Mouse (Mus musculus) limb, embryonic 14.5 days (tissue): ENCODE results near the gene Rasal2. TPM values are rescaled to one million over a fixed set of nuclear protein-coding genes. Genes with fewer than 3 reads are reported as not detected.

ENCODE experiments used
- ATAC-seq: fragments of 200-750 bp; cut with Nextera tagmentation; 2 replicates; pipeline ENCODE4 v1.8.0; 2017; ENCODE audit warnings: low read depth, moderate number of reproducible peaks, moderate TSS enrichment; ENCODE audit not compliant: low FRiP score
- DNase-seq: peaks from one replicate; pipeline ENCODE4 v3.0.0-alpha.2; 2015; ENCODE audit warnings: low spot score
- H3K27ac ChIP-seq: fragments of 300-500 bp; sonication (generic); replicated peaks from 2 replicates; pipeline ENCODE4 v1.5.1; 2014; ENCODE audit warnings: low read depth, mild to moderate bottlenecking, low read length, moderate library complexity, mixed read lengths
- H3K27me3 ChIP-seq: fragments of 300-500 bp; sonication (generic); 2 replicates; pipeline ENCODE4 v1.6.1; 2014; ENCODE audit warnings: low read length, mixed read lengths; ENCODE audit not compliant: control insufficient read depth, insufficient read depth
- H3K36me3 ChIP-seq: fragments of 300-500 bp; sonication (generic); 2 replicates; pipeline ENCODE4 v1.6.1; 2014; ENCODE audit warnings: mild to moderate bottlenecking, low read length, moderate library complexity, mixed read lengths; ENCODE audit not compliant: control insufficient read depth, insufficient read depth
- H3K4me1 ChIP-seq: fragments of 300-500 bp; sonication (generic); 2 replicates; pipeline ENCODE4 v1.6.1; 2014; ENCODE audit warnings: antibody characterized with exemption, low read length, mixed read lengths; ENCODE audit not compliant: control insufficient read depth, insufficient read depth
- H3K4me2 ChIP-seq: fragments of 300-500 bp; sonication (generic); replicated peaks from 2 replicates; pipeline ENCODE4 v1.6.1; 2014; ENCODE audit warnings: low read depth, mild to moderate bottlenecking, low read length, moderate library complexity; ENCODE audit not compliant: severe bottlenecking
- H3K4me3 ChIP-seq: fragments of 300-500 bp; sonication (generic); replicated peaks from 2 replicates; pipeline ENCODE4 v1.5.1; 2014; ENCODE audit warnings: low read length
- H3K9ac ChIP-seq: fragments of 300-500 bp; sonication (generic); 2 replicates; pipeline ENCODE4 v1.6.1; 2014; ENCODE audit warnings: mild to moderate bottlenecking, low read depth, low read length, moderate library complexity; ENCODE audit not compliant: severe bottlenecking
- H3K9me3 ChIP-seq: fragments of 300-500 bp; sonication (generic); 2 replicates; pipeline ENCODE4 v1.6.1; 2016; ENCODE audit warnings: low read length; ENCODE audit not compliant: control insufficient read depth
- POLR2A ChIP-seq: fragments of 200-500 bp; IDR thresholded peaks from 2 replicates; pipeline ENCODE4 v1.8.0; 2012; ENCODE audit warnings: inconsistent platforms, mild to moderate bottlenecking, moderate library complexity, borderline replicate concordance; ENCODE audit not compliant: insufficient read depth, insufficient read length; ENCODE audit errors: extremely low read depth
- WGBS: fragments of 180-500 bp; shearing (Covaris S2); extraction: QIAGEN DNeasy Blood & Tissue Kit; methylation state at CpG from one replicate; pipeline ENCODE4 v1.1.7; 2014; 5-methylcytosine and 5-hydroxymethylcytosine counted together
- polyA plus RNA-seq, 2 experiments: library from polyadenylated mRNA; depleted of rRNA in 1 of 2; stranded (reverse) in 1 of 2; unstranded in 1 of 2; fragments of >200 nt; fragmentation: Nextera tagmentation in 1 of 2; extraction: Ambion mirVana in 1 of 2; gene quantifications; 2 replicates each; pipeline versions ENCODE4 v1.2.1 to v1.2.3; 2012 to 2014

Gene Rasal2
- polyA plus RNA-seq, 2 experiments: 5.4 to 10.2 TPM

DNA sequence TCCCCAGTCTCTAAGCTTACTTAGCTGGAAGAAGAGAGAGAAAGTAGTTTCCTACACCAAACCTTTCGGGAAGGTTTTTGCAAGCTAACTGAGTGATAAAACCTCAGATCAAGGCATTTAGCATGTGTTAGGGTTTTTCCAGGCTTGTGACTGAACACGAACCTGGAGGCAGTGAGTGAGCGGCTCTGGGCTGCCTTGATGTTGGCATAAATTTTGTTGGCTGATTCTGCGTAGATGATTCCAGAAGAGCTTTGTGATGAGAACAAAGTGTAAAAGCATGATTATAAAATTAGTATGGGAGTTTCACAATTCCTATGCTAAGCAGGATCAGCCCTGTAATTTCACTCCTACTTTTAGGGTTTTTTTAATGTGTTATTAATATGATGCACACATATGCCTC is 15.2 kb upstream of the Rasal2 start:
- Histone ChIP-seq H3K9ac (no peak overlapping the region), H3K4me1 (no peaks in the 10 kb centered on the region), H3K27me3 (no peaks in the 10 kb centered on the region), H3K36me3 (no peaks in the 10 kb centered on the region), H3K4me3 (no peak overlapping the region), H3K4me2 (no peak overlapping the region), H3K27ac (no peak overlapping the region), H3K9me3 (no peaks in the 10 kb centered on the region)
- TF ChIP-seq POLR2A: no peak
- ATAC-seq (no peak), DNase-seq (no peak)
- WGBS: 80% methylated on average over 4 of the region's 4 CpGs

DNA sequence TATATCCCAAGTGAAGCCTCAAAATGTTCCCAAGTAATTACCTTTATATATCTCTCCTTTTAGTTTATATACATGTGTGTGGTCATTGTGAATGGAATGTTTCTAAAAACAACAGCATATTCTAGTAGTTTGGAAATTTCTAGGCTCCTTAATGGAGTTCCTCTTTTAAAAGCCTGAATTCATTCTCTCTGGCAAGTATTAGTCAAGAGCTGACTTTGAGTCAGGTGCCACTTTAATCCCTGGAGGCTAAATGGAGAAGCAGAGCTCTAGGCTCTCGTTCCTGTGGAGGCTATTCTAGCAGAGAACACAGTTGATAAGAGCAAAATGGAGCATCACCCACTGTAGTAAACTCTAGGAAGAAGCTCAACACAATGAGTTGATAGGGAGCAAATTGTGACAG is 14.5 kb upstream of the Rasal2 start:
- no peaks in the 10 kb centered on the region for H3K27me3 ChIP-seq
- no peak for TF ChIP-seq POLR2A
- H3K4me1 ChIP-seq: no peaks in the 10 kb centered on the region
- ATAC-seq: no peak
- H3K4me3 ChIP-seq: no peak overlapping the region
- no peak overlapping the region for H3K27ac ChIP-seq
- DNase-seq: no peak
- H3K9ac ChIP-seq: no peak overlapping the region
- no peaks in the 10 kb centered on the region for H3K9me3 ChIP-seq
- no peak overlapping the region for H3K4me2 ChIP-seq
- H3K36me3 ChIP-seq: no peaks in the 10 kb centered on the region
- WGBS: 71% methylated on average over 1 of the region's 1 CpGs

GRCm38 (mm10) chr1:157425741-157426427 is 13.5 kb upstream of the Rasal2 start:
- DNase-seq: peak; percentile 39
- H3K4me2 ChIP-seq: no peak overlapping the region
- peak; percentile 74 for ATAC-seq

GRCm38 (mm10) chr1:157417861-157418260 is 5.5 kb upstream of the Rasal2 start:
- no peaks in the 10 kb centered on the region for H3K9me3 ChIP-seq
- no peak for ATAC-seq
- no peak for TF ChIP-seq POLR2A
- no peak overlapping the region; the same call in 1 of the 2 replicates for H3K27ac ChIP-seq
- H3K27me3 ChIP-seq: no peaks in the 10 kb centered on the region
- no peak overlapping the region for H3K4me3 ChIP-seq
- H3K4me2 ChIP-seq: no peak overlapping the region
- no peak for DNase-seq
- 36% methylated on average over 7 of the region's 7 CpGs for WGBS
- 0 out of 2 replicates have a peak, but pooled peaks cover 2% of the 10 kb centered on the region for H3K36me3 ChIP-seq
- H3K9ac ChIP-seq: no peak overlapping the region
- H3K4me1 ChIP-seq: no peaks in the 10 kb centered on the region

More at GRCm38 (mm10) chr1:157425741-157426427, 13.5 kb upstream of the Rasal2 start:
- TF ChIP-seq POLR2A: no peak
- no peaks in the 10 kb centered on the region for H3K4me1 ChIP-seq
- H3K9ac ChIP-seq: no peak overlapping the region
- no peaks in the 10 kb centered on the region for H3K27me3 ChIP-seq
- no peaks in the 10 kb centered on the region for H3K36me3 ChIP-seq
- no peak overlapping the region for H3K27ac ChIP-seq
- H3K4me3 ChIP-seq: no peak overlapping the region
- WGBS: 42% methylated on average over 8 of the region's 8 CpGs
- H3K9me3 ChIP-seq: no peaks in the 10 kb centered on the region

GRCm38 (mm10) chr1:157417414-157417813 is 5.0 kb upstream of the Rasal2 start:
- TF ChIP-seq POLR2A: no peak
- Histone ChIP-seq H3K27ac (no peak overlapping the region; the same call in 1 of the 2 replicates), H3K36me3 (0 out of 2 replicates have a peak, but pooled peaks cover 2% of the 10 kb centered on the region), H3K4me2 (no peak overlapping the region), H3K4me3 (no peak overlapping the region), H3K9me3 (no peaks in the 10 kb centered on the region), H3K4me1 (no peaks in the 10 kb centered on the region), H3K9ac (no peak overlapping the region), H3K27me3 (no peaks in the 10 kb centered on the region)
- no peak for ATAC-seq
- 52% methylated on average over 3 of the region's 3 CpGs for WGBS
- no peak for DNase-seq

DNA sequence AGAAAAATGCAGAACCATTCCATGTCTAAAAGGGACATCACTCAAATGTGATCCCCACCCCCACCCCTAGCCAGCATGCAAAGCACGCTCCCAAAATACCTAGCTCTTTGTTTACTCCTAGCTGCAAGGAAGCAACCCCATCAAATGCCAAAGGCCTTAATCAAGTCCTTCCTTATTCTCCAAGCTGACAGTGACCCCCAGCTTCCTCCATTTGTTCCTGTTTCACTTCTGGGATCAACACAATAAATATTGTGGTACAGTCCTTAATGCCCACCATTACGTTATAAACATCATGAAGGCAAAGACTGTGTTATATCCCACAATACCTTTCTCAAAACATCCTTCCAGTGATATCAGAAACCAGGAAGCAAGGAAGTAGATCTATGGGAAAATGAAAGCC is 4.2 kb upstream of the Rasal2 start:
- Histone ChIP-seq H3K4me1 (no peaks in the 10 kb centered on the region), H3K27me3 (no peaks in the 10 kb centered on the region), H3K27ac (no peak overlapping the region), H3K36me3 (0 out of 2 replicates have a peak, but pooled peaks cover 2% of the 10 kb centered on the region), H3K4me2 (no peak overlapping the region), H3K4me3 (no peak overlapping the region), H3K9ac (no peak overlapping the region), H3K9me3 (no peaks in the 10 kb centered on the region)
- TF ChIP-seq POLR2A: no peak
- ATAC-seq: no peak
- DNase-seq: no peak
- WGBS: 87% methylated on average over 2 of the region's 2 CpGs
